22 mouse cellular contexts compared by ENCODE assay signal in the genomic region with DNA sequence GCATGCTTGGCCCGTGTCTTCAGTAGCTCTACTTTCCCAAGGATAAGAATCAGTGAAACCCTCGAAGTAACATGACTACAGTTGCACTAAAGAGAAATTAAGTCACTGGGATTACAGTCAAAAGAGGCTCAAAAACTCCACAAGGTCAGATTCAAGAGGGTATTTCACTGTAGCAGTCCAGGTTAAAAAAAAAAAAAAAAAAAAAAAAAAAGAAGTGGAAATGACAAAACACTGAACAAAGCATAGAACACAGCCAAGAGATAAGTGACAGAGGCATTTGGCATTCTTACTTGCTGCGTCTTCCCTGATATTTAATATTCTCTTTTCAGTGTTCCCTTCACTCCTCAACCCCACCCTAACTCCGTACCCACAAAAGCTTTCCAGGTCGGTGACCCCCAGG.
DNase-seq lines count a peak whose midpoint lies in the region; ATAC-seq and TF ChIP-seq lines count a peak whose summit lies in the region.
"Had no signal": no experiment of that assay in that cellular context is flagged by ENCODE, and none has a peak within 500 bp of the region (broad histone marks: within the 10 kb centered on the region; RNA-seq: fewer than 3 reads in every experiment).

No protein-coding gene starts in this region.

- H3K79me2 ChIP-seq in CH12.LX (replicated peaks; ENCODE audit: control insufficient read depth, extremely low read depth, insufficient read depth, poor library complexity, severe bottlenecking) (no peaks in the 10 kb centered on the region), MEL (ENCODE audit: control insufficient read depth, insufficient read depth, low read length, poor library complexity) (no peaks in the 10 kb centered on the region)

- no peak overlapping the region for H3K4me3 ChIP-seq in liver, embryonic 15.5 days (replicated peaks)
- H3K4me3 ChIP-seq in CH12.LX (replicated peaks in 1 of 3; ENCODE audit: low read depth in 2 of 3, low read length in 2 of 3, poor library complexity in 1 of 3) (no peak overlapping the region), MEL (ENCODE audit: control insufficient read depth in 1 of 2, insufficient read depth in 1 of 2, low read depth in 2 of 2, low read length in 2 of 2) (no peak overlapping the region)
- H3K4me3 ChIP-seq in intestine, embryonic 15.5 days (replicated peaks) = no peak overlapping the region

- H3K36me3 ChIP-seq in liver, embryonic 15.5 days (replicated peaks) = no peaks in the 10 kb centered on the region
- peaks cover 0 to 3% of the 10 kb centered on the region in 2 experiments for H3K36me3 ChIP-seq in CH12.LX (replicated peaks in 1 of 2; ENCODE audit: control insufficient read depth in 1 of 2, insufficient read depth in 1 of 2, low read length in 1 of 2)
- H3K36me3 ChIP-seq in MEL (ENCODE audit: control insufficient read depth in 1 of 2, insufficient read depth in 2 of 2, low read length in 2 of 2) = peaks cover 0 to 6% of the 10 kb centered on the region in 2 experiments; a peak in 2 of 4 replicates
- no peaks in the 10 kb centered on the region for H3K36me3 ChIP-seq in intestine, embryonic 15.5 days
- H3K36me3 ChIP-seq: G1E had no signal

- TF ChIP-seq POLR2A in CH12.LX (IDR thresholded peaks at IDR 0.05; ENCODE audit: low read depth, low read length) = no peak
- TF ChIP-seq POLR2A in MEL (IDR thresholded peaks at IDR 0.05; ENCODE audit: control insufficient read depth in 1 of 2, insufficient read depth in 1 of 2, low read depth in 1 of 2, low read length in 2 of 2, poor library complexity in 1 of 2) = no peak

- no peak overlapping the region for H3K27ac ChIP-seq in liver, embryonic 15.5 days (replicated peaks)
- H3K27ac ChIP-seq in CH12.LX (ENCODE audit: insufficient read depth, low read depth) (no peak overlapping the region), MEL (ENCODE audit: control insufficient read depth, low read depth, low read length) (no peak overlapping the region)
- H3K27ac ChIP-seq in intestine, embryonic 15.5 days = no peak overlapping the region

- in situ Hi-C loops in CH12.LX (cut with MboI; ENCODE audit: low pct_ligation_motif_present, low pct_unique_long_range_greater_than_20kb, low sequenced_read_pairs) = no loop called here

- DNase-seq in liver (no peak), CH12.LX (ENCODE audit: extremely low read depth) (no peak), MEL (ENCODE audit: low read depth, low spot score) (no peak)
- no peak for DNase-seq in left cerebral cortex, postnatal 36 days (ENCODE audit: low spot score in 2 of 2)
- DNase-seq: adrenal gland, adult 2 months; adrenal gland, adult 8-10 months; adrenal gland, postnatal 10 days; adrenal gland, postnatal 14 days; adrenal gland, postnatal 25 days; adrenal gland, postnatal 36 days; B cell, adult 2 months; cerebellum, adult 11 months; cerebellum, adult 11-12 months; cerebellum, adult 18-20 months; cerebellum, adult 2 months; cerebellum, adult 8-10 months had no signal

- WGBS in liver, embryonic 15.5 days (ENCODE audit: insufficient replicate concordance) = 70% methylated on average over 5 of the region's 5 CpGs
- WGBS in intestine, embryonic 15.5 days = 88% methylated on average over 5 of the region's 5 CpGs

- dilution Hi-C loops in CH12.LX (cut with MboI; ENCODE audit: extremely low pct_ligation_motif_present, extremely low pct_unique_long_range_greater_than_20kb, low sequenced_read_pairs) = no loop called here

- TF ChIP-seq CTCF in CH12.LX (conservative IDR thresholded peaks at IDR 0.05 in 1 of 2, IDR thresholded peaks at IDR 0.05 in 1 of 2; ENCODE audit: low read depth in 2 of 2, low read length in 2 of 2) = no peak
- TF ChIP-seq CTCF in MEL (IDR thresholded peaks at IDR 0.05 in 2 of 3, conservative IDR thresholded peaks at IDR 0.05 in 1 of 3; ENCODE audit: control insufficient read depth in 1 of 3, insufficient read depth in 1 of 3, low read depth in 2 of 3, low read length in 3 of 3, poor library complexity in 1 of 3, severe bottlenecking in 1 of 3) = no peak

- H3K4me2 ChIP-seq in liver, embryonic 15.5 days = no peak overlapping the region
- H3K4me2 ChIP-seq in CH12.LX (ENCODE audit: insufficient read depth, low read depth, poor library complexity, severe bottlenecking) = no peak overlapping the region
- no peak overlapping the region for H3K4me2 ChIP-seq in intestine, embryonic 15.5 days (replicated peaks)

- TF ChIP-seq RAD21 in CH12.LX (IDR thresholded peaks at IDR 0.05; ENCODE audit: low read depth, low read length) = no peak
- TF ChIP-seq RAD21 in MEL (IDR thresholded peaks at IDR 0.05; ENCODE audit: low read depth, low read length) = no peak

- ATAC-seq in liver, embryonic 15.5 days (ENCODE audit: insufficient read depth) = no peak
- ATAC-seq in intestine, embryonic 15.5 days = no peak
- ATAC-seq: activated CD4-positive, CD25-positive, alpha-beta regulatory T cell, adult 4 months; CD4-positive, CD25-positive, alpha-beta regulatory T cell, adult 4 months; Patski had no signal

- no peaks in the 10 kb centered on the region for H3K27me3 ChIP-seq in liver, embryonic 15.5 days
- no peaks in the 10 kb centered on the region for H3K27me3 ChIP-seq in CH12.LX (replicated peaks)
- no peaks in the 10 kb centered on the region for H3K27me3 ChIP-seq in MEL (ENCODE audit: control insufficient read depth in 1 of 2, insufficient read depth in 2 of 2, low read length in 2 of 2)
- no peaks in the 10 kb centered on the region for H3K27me3 ChIP-seq in intestine, embryonic 15.5 days (replicated peaks)
- H3K27me3 ChIP-seq: Patski had no signal

- intact Hi-C loops in left cerebral cortex, postnatal 36 days (cut with DNase I) = no loop called here

- H3K9ac ChIP-seq in liver, embryonic 15.5 days = peak overlapping the region; percentile 15; the same call in 1 of the 2 replicates
- H3K9ac ChIP-seq in CH12.LX (ENCODE audit: insufficient read depth, low read depth) = no peak overlapping the region
- H3K9ac ChIP-seq in MEL (ENCODE audit: control insufficient read depth, low read depth, low read length, poor library complexity, severe bottlenecking) = no peak overlapping the region
- H3K9ac ChIP-seq in intestine, embryonic 15.5 days = no peak overlapping the region

- H3K4me1 ChIP-seq in liver, embryonic 15.5 days (replicated peaks) = no peaks in the 10 kb centered on the region
- H3K4me1 ChIP-seq in CH12.LX (ENCODE audit: control insufficient read depth in 1 of 2, insufficient read depth in 2 of 2) (peaks cover 0 to 7% of the 10 kb centered on the region in 2 experiments; a peak in 2 of 4 replicates), MEL (ENCODE audit: control insufficient read depth in 1 of 2, insufficient read depth in 2 of 2, low read length in 2 of 2) (peaks cover 0 to 5% of the 10 kb centered on the region in 2 experiments; a peak in 1 of 4 replicates)
- H3K4me1 ChIP-seq in intestine, embryonic 15.5 days (replicated peaks) = no peaks in the 10 kb centered on the region

- TF ChIP-seq EP300 in CH12.LX (IDR thresholded peaks at IDR 0.05; ENCODE audit: low read length) = no peak
- peak in 1 of 2 experiments; percentile 24; a peak in 1 of 4 replicates for TF ChIP-seq EP300 in MEL (IDR thresholded peaks at IDR 0.05; ENCODE audit: low read depth in 1 of 2, low read length in 2 of 2)

- no peaks in the 10 kb centered on the region for H3K9me3 ChIP-seq in liver, embryonic 15.5 days (replicated peaks)
- H3K9me3 ChIP-seq in CH12.LX (replicated peaks; ENCODE audit: low read length) (no peaks in the 10 kb centered on the region), MEL (replicated peaks; ENCODE audit: insufficient read depth, low read length) (no peaks in the 10 kb centered on the region)
- no peaks in the 10 kb centered on the region for H3K9me3 ChIP-seq in intestine, embryonic 15.5 days
- H3K9me3 ChIP-seq: G1E had no signal

TF ChIP-seq in CH12.LX, 34 proteins besides CTCF, POLR2A, EP300 and RAD21:
- TF ChIP-seq ZNF384 (IDR thresholded peaks at IDR 0.05; ENCODE audit: low read depth, low read length) = 0 out of 2 replicates have a peak, but pooled peaks have one; percentile 17
- no peak for TF ChIP-seq GABPA (IDR thresholded peaks at IDR 0.05; ENCODE audit: insufficient replicate concordance, low read depth, low read length)

TF ChIP-seq in MEL, 35 proteins besides CTCF, POLR2A, EP300 and RAD21:
- no peak for TF ChIP-seq KAT2A (conservative IDR thresholded peaks at IDR 0.05; ENCODE audit: low read depth, low read length)
- TF ChIP-seq ZNF384 (IDR thresholded peaks at IDR 0.05; ENCODE audit: low read depth, low read length) = peak; percentile 96
- no peak for TF ChIP-seq GATA1 (IDR thresholded peaks at IDR 0.05; ENCODE audit: low read depth, low read length)
TF ChIP-seq in MEL: peak in this region for 1.
